Mouse (Mus musculus) testis, postnatal 10 days (tissue): Measurements from ENCODE around the gene Dio1.

Source experiments
- DNase-seq: peaks from one replicate; pipeline ENCODE4 v3.0.0; 2021; ENCODE audit warnings: low spot score

Dio1 gene

DNA sequence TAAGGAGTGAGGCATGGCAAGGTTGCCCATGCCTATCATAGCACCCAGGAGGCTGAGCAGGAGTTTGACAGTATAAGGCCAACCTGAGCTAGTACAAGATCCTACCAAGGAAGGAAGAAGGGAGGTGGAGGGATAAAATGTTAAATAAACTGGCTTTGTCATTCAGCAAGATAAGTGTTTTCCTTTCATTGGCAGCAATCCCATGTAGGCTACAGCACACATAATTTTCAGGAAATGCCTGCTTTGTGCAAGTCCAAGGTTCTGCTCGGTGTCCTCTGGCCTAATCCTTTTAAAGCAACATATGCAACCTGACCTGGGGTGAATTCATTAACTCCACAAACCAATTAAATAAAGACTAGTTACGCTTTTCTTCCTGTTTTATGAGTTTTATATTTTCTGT, 61.6 kb downstream of the Dio1 start:
- DNase-seq: no peak

DNA sequence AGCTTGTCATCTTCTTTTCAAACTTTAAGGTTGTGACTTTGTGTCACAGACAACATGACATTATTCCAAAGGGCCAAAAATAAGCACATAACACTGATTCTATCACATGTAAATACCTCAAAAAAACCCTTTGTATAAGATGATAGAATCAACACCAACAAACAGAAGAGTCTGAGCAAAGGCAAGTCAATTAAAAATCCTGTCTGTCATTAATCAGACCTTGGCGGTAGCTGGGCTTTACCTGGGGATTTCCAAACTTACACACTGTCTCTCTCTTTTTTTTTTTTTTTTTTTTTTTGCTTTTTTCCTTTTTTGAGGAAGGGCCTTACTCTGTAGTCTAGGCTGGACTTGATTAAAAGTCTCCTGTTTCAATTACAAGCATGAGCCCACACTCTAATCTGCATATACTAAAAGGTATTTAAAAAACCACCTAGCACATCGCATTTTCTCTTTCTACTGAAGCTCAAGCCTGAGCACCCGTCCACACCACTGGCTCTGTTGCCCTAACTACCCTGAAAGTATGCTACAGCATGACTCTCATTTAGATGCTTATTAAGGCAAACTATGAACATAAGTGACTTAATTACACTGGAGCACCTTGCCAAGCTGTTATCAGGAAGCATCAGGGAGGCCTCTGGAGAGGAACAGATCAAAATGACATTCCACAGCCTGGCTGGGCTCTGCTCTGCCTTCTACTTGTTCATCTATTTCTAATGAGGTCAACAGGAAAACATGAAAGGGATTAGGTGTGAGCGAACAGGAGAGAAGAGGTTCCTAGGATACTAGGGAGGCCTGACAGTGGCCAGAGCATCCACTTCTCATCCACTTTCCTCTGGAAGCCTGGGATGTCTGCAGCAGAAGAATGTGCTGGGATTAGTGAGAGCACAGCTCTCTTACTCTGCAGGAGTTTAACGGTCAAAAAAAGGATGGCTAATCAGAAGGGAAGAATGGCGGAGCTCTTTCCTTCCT, 63.3 kb downstream of the Dio1 start:
- DNase-seq: no peak
